Mouse (Mus musculus): ENCODE results near the gene Zmat5. TPM values are rescaled to one million over a fixed set of nuclear protein-coding genes. Genes with fewer than 3 reads are reported as not detected.

Gene Zmat5
- polyA plus RNA-seq, 1 experiment: 30.6 TPM

DNA sequence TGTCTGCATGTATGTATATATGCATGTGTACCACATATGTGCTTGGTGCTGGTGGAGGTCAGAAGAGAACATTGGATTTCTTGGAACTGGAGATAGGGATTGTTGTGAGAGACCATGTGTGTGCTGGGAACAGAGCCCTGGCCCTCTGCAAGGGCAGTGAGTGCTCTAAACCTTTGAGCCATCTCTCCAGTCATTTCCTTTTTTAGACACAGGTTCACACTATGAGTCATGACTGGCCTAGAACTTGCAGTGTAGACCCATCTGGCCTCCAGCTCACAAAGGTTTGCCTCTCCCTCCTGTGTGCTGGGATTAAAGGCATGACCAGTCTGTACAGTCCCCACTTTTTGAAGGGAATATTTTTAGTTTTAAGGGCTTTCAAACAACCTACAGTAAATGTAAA, 8.3 kb downstream of the Zmat5 start:
- Histone ChIP-seq H3K4me1 (ENCODE audit: control insufficient read depth, insufficient read depth, insufficient read length, low read length) (no peaks in the 10 kb centered on the region), H3K4me3 (ENCODE audit: insufficient read depth, low read depth, low read length) (no peak overlapping the region), H3K27ac (replicated peaks; ENCODE audit: low read depth, low read length) (no peak overlapping the region)

DNA sequence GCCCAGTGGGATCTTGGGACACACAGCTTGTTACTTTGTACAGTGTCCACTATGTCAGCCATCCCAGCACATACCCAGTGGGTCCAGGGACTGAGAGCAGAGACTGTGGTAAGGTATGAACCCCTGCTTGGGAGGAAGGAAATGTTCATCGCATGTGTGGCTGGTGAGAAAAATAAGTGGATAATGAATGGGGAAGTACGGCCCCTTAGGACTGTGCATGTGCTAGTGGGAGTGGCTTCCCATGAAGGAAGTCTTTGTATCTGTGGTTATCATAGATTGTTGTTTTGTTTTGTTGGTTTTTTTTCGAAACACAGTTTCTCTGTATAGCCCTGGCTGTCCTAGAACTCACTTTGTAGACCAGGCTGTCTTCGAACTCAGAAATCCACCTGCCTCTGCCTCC, 10.2 kb downstream of the Zmat5 start:
- Histone ChIP-seq H3K4me3 (ENCODE audit: insufficient read depth, low read depth, low read length) (no peak overlapping the region), H3K27ac (replicated peaks; ENCODE audit: low read depth, low read length) (no peak overlapping the region), H3K4me1 (ENCODE audit: control insufficient read depth, insufficient read depth, insufficient read length, low read length) (no peaks in the 10 kb centered on the region)

DNA sequence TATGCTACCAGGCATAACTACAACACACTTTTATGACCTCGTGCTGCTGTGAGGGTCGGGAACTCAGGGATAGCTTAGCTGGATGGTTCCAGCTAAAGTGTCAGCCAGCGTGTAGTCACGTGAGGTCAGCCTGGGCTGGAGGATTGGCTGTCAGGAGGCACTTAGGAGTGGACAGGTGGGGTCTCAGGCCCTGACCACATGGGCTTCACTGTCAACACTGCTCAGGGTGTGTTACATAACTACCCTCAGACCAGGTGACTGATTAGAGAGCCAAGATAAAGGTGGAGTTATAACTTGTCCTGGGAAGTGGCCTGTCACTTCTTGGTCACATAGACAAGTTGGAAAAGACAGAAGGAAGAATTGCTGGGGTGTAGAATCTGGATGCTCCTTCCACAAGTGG, 11.1 kb downstream of the Zmat5 start:
- Histone ChIP-seq H3K4me3 (ENCODE audit: insufficient read depth, low read depth, low read length) (no peak overlapping the region), H3K4me1 (ENCODE audit: control insufficient read depth, insufficient read depth, insufficient read length, low read length) (peaks cover 4% of the 10 kb centered on the region; the same call in 1 of the 2 replicates), H3K27ac (replicated peaks; ENCODE audit: low read depth, low read length) (no peak overlapping the region)

DNA sequence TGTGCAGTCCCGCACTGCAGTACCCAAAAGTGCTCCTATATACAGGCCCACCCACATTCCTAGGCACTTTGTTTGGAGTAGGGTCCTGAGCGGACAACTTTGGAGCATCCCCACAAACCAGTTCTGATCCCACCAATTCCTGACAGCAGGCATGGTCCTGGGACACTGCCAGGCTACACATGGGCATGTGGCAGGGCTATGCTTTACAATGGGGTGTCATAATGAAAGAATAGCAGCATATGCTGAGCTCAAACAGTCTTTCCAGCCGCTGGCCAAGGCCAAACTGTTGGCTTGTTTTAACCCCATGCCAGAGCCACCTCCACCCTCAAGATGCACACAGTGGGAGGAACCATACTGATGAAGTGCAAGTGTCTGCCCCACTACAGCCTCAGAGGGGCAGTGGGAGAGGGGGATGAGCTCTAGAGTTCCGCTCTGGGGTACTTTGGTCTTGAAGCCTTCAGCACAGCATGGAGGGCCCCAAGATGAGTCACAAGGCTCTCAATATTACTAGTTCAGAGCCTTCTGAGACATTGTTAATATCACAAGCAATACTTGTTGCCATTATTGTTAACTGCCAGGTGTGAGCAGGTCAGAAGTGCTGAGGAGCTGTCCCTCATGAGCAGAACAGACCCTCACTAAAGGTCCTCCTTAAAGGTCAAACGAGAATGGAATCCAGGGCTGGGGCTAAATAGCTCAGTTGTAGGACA, 12.2 kb downstream of the Zmat5 start:
- Histone ChIP-seq H3K4me3 (ENCODE audit: insufficient read depth, low read depth, low read length) (no peak overlapping the region), H3K4me1 (ENCODE audit: control insufficient read depth, insufficient read depth, insufficient read length, low read length) (peaks cover 4% of the 10 kb centered on the region; the same call in 1 of the 2 replicates), H3K27ac (replicated peaks; ENCODE audit: low read depth, low read length) (no peak overlapping the region)

DNA sequence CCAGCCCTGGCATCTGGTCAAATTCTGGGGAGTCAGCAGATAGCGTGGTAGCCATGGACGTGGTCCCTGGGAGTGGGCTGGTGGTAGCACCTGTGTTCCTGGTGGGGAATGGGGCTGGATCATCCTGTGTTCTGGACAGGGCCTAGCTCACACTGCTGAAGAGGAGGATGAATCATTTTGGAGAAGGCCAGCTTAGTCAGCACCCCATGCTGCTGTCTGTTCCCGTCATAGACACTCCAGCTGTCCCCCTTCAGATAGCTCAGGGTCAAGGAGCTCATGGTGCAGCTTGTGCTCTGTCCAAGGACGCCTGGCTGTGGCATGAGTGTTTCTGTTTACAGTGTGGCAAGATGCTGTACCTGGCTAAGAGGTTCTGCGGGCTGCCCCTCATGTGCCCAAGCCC, 14.1 kb downstream of the Zmat5 start:
- Histone ChIP-seq H3K4me1 (ENCODE audit: control insufficient read depth, insufficient read depth, insufficient read length, low read length) (peaks cover 4% of the 10 kb centered on the region; the same call in 1 of the 2 replicates), H3K27ac (replicated peaks; ENCODE audit: low read depth, low read length) (no peak overlapping the region), H3K4me3 (ENCODE audit: insufficient read depth, low read depth, low read length) (no peak overlapping the region)

DNA sequence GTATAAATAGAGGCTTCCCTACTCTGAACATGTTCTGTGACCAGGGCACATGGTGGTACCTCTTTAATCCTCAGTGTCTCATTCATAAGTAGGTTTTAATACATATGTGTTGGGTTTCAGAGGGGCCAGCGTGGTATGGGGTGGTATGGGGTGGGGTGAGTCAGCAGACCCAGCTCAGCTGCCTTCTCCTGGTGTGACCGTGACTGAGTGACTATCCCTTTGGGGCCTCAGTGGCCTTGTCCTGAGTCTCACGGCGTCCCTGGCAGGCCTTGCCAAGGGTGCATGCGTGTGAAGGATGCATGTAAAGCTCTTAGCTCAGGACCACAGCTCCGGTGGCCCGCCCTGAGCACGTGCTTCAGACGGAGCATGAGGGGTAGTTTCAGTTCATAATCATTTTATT, 15.5 kb downstream of the Zmat5 start:
- no peak overlapping the region for H3K4me3 ChIP-seq (ENCODE audit: insufficient read depth, low read depth, low read length)
- H3K27ac ChIP-seq (replicated peaks; ENCODE audit: low read depth, low read length): no peak overlapping the region

DNA sequence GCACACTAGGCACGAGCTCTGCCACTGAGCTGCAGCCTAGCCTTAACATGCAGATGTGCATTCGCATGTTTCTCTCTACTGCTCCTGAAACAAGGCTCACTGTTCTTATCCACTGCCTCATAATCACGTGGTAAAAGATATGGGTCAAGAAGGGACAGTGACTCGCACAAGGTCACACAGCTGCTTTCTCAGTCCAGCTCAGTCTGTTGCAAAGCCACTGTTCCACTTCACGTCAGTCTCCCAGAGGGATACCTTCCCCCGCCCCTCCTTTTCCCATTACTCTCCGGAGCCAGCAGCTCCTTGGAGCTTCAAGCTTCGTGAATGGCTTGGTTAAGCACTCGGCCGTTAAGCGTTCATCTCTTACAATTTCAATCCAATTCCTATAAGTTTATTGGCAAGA, 15.9 kb downstream of the Zmat5 start:
- Histone ChIP-seq H3K4me3 (ENCODE audit: insufficient read depth, low read depth, low read length) (no peak overlapping the region), H3K27ac (replicated peaks; ENCODE audit: low read depth, low read length) (no peak overlapping the region), H3K4me1 (ENCODE audit: control insufficient read depth, insufficient read depth, insufficient read length, low read length) (peaks cover 4% of the 10 kb centered on the region; the same call in 1 of the 2 replicates)

More for the DNA sequence above, 15.5 kb downstream of the Zmat5 start:
- H3K4me1 ChIP-seq (ENCODE audit: control insufficient read depth, insufficient read depth, insufficient read length, low read length): peaks cover 4% of the 10 kb centered on the region; the same call in 1 of the 2 replicates

DNA sequence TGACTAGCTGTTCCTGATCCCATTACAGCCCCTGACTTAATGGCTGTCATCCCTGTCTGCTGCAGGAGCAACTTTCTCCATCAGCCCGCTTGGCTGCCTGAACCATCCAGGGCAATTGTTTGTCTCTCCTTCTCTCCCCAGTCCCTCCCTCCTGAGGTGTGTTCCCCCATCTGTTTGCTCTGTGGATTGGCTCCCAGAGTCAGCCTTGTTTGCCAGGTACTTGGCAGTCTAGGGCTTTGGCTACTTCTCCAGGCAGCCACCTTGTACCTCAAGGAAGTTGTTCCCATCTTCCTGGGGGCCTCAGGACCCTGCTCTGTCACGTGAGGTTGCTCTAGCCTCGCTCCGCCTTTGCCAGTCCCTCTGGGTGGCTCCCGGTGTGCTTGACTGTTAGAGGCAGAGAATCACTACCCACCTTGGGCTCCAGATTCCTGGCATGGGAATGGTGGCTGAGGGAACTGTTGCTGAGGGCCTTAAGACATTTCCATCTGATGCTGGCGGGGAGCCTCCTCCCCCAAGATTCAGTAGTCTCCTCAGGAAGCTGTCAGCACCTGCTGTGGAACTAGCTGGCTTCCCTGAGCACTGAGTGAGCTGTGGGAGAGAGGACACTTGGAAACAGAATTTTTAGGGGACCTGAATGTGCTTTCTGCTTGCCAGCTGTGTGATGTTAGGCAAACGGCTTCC, 16.6 kb downstream of the Zmat5 start:
- no peak overlapping the region for H3K27ac ChIP-seq (replicated peaks; ENCODE audit: low read depth, low read length)
- H3K4me3 ChIP-seq (ENCODE audit: insufficient read depth, low read depth, low read length): no peak overlapping the region
- peaks cover 4% of the 10 kb centered on the region; the same call in 1 of the 2 replicates for H3K4me1 ChIP-seq (ENCODE audit: control insufficient read depth, insufficient read depth, insufficient read length, low read length)

DNA sequence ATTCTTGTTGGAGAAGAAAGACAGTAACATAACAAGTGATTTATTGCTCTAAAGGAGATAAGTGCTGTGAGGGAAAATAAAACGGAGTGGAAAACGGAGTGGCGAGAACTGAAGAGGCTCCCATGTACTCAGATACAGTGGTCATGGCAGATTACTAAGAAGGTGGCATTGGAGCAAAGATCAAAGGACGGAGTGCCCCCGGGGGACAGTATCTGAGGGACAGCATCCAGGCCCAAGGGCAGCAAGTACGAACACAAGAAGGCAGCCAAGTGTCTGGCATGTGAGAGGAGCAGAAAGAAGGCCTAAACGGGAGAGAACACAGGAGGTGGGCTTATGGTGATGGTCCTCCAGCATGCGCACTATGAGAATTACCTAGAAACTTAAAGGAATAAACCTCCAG, 17.2 kb downstream of the Zmat5 start:
- H3K4me3 ChIP-seq (ENCODE audit: insufficient read depth, low read depth, low read length): no peak overlapping the region
- no peak overlapping the region for H3K27ac ChIP-seq (replicated peaks; ENCODE audit: low read depth, low read length)
- H3K4me1 ChIP-seq (ENCODE audit: control insufficient read depth, insufficient read depth, insufficient read length, low read length): peaks cover 4% of the 10 kb centered on the region; the same call in 1 of the 2 replicates

DNA sequence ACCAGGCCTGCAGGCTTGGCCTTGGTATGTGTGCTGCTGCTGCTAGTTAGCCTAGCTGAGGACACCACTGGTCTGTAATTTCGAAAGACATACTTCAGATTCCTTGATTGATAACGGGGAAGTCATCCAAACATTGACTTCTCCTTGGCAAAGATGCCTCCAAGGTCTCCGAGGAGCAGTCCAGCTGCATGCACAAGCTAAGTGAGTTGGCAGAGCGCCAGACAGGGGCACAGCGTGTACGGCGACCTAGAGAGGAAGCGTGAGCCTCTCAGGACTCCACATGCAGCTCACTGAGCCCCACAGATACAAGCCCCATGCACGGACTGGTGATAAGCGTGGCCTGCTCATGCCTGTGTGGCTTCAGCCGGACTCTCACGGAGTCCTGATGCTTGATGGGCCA, 25.1 kb downstream of the Zmat5 start:
- H3K4me3 ChIP-seq (ENCODE audit: insufficient read depth, low read depth, low read length): no peak overlapping the region
- no peaks in the 10 kb centered on the region for H3K4me1 ChIP-seq (ENCODE audit: control insufficient read depth, insufficient read depth, insufficient read length, low read length)
- H3K27ac ChIP-seq (replicated peaks; ENCODE audit: low read depth, low read length): no peak overlapping the region

DNA sequence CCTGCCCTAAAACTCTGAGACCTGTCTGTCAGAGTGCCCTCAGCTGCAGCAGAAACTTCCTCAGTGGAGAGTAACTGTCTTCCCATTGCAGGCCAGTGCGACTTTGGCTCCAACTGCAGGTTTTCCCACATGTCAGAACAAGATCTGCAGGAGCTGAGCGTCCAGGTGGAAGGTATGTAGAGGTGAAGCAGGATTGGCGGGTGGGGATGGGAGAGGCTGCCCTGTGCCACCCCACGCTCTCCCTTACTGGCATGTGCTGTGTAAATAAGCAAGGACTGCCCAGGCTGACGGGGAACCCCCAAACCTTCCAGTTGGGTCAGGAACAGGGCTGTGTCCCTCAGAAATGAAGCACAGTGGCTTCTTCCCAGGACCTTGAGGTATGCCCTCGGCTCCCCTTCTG, 25.6 kb downstream of the Zmat5 start:
- Histone ChIP-seq H3K27ac (replicated peaks; ENCODE audit: low read depth, low read length) (no peak overlapping the region), H3K4me3 (ENCODE audit: insufficient read depth, low read depth, low read length) (no peak overlapping the region), H3K4me1 (ENCODE audit: control insufficient read depth, insufficient read depth, insufficient read length, low read length) (no peaks in the 10 kb centered on the region)

DNA sequence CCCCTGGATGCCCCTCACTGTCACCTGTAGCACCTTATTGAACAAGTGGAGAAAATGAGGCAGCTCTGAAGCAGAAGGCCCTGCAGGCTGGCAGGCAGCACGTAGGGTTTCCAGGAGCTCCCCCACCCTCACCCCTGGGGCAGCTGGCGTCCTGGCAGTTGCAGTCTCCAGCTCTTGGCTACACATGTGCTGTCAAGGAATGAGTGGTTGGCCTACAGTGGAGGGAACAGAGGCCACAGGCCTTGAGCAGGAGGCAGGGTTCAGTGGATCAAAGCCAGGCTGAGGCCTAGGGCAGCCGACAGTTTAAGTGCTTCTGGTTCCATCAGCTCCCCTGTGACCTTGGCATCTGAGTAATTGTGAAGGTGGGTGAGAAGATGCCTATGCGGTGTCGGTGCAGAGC, 26.4 kb downstream of the Zmat5 start:
- H3K4me1 ChIP-seq (ENCODE audit: control insufficient read depth, insufficient read depth, insufficient read length, low read length): no peaks in the 10 kb centered on the region
- H3K27ac ChIP-seq (replicated peaks; ENCODE audit: low read depth, low read length): no peak overlapping the region
- no peak overlapping the region for H3K4me3 ChIP-seq (ENCODE audit: insufficient read depth, low read depth, low read length)

DNA sequence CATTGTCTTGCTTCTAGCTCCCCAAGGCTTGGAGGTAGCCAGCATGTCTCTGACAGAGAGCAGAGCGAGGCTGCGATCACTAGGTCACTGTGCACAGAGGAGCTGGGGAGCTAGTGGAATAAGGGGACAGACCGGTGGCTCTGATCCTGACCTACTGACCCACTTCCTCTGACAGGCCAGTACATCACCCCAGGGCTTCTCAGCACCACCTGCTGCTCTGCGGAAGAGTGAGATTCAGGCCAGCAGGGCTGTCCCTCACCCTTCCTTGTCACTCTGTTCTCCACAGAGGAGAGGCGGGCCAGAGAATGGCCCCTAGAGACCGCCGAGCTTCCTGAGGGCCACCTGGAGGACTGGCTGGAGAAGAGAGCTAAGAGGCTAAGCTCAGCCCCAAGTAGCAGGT, 27.3 kb downstream of the Zmat5 start:
- Histone ChIP-seq H3K4me3 (ENCODE audit: insufficient read depth, low read depth, low read length) (no peak overlapping the region), H3K27ac (replicated peaks; ENCODE audit: low read depth, low read length) (no peak overlapping the region), H3K4me1 (ENCODE audit: control insufficient read depth, insufficient read depth, insufficient read length, low read length) (no peaks in the 10 kb centered on the region)

DNA sequence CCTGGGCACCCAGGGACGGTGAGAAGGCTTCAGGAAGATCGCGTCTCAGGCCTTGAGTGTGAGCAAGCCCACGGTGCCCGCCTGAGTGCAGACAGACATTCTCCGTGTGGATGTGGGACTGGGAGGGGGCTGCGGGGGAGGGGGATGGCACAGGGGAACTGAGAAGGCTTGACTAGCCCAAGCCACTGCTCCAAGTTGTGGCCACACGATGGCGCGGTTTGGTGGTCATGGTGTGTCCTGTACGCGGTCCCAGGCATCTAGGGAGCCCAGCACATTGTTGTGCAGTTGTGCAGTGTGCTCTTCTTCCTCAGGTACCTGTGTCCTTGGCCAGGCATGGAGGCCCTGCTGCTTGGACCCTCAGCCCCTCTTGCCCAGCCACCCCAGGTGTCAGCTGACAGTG, 29.7 kb downstream of the Zmat5 start:
- Histone ChIP-seq H3K4me3 (ENCODE audit: insufficient read depth, low read depth, low read length) (no peak overlapping the region), H3K27ac (replicated peaks; ENCODE audit: low read depth, low read length) (no peak overlapping the region), H3K4me1 (ENCODE audit: control insufficient read depth, insufficient read depth, insufficient read length, low read length) (no peaks in the 10 kb centered on the region)

DNA sequence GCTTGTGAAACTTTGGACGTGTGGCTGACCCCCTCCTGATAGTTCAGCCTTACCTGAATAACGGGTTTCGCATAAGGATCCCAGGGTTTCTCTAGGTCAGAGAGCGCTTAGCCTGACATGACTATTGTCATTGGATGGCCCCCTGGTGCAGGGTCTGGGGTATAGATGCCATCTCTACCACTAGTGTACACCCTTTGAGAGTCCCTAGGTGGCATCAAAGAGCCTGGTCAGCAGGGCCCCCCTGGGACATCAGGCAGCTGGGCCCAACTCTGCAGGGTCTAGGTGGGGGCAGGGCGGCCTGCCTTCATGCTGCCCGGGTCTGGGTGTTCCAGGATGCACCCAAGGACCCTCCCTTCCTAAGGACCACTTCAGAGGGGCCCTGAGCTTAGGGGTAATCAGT, 31.9 kb downstream of the Zmat5 start:
- Histone ChIP-seq H3K4me1 (ENCODE audit: control insufficient read depth, insufficient read depth, insufficient read length, low read length) (no peaks in the 10 kb centered on the region), H3K4me3 (ENCODE audit: insufficient read depth, low read depth, low read length) (no peak overlapping the region), H3K27ac (replicated peaks; ENCODE audit: low read depth, low read length) (no peak overlapping the region)

DNA sequence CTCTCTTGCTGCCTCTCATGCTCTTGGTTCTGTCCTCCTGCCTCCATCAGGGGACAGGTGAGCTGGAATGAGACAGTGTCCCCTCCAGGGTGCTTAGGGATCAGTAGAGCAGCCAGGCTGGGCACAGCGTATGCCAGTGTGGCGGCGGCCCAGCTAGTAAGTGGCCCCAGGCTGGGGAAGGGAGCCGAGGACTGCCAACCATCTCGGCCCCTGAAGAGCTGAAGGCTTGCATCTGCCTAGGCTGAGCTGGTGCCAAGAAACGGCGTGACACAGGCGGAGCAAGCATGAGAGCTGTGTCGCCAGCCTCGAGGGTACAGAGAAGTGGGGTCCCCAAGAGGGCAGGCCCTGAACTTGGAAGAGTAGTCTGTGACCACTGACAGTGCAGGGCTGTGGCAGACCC, 33.2 kb downstream of the Zmat5 start:
- Histone ChIP-seq H3K27ac (replicated peaks; ENCODE audit: low read depth, low read length) (no peak overlapping the region), H3K4me3 (ENCODE audit: insufficient read depth, low read depth, low read length) (no peak overlapping the region), H3K4me1 (ENCODE audit: control insufficient read depth, insufficient read depth, insufficient read length, low read length) (no peaks in the 10 kb centered on the region)
